In the genomic region with DNA sequence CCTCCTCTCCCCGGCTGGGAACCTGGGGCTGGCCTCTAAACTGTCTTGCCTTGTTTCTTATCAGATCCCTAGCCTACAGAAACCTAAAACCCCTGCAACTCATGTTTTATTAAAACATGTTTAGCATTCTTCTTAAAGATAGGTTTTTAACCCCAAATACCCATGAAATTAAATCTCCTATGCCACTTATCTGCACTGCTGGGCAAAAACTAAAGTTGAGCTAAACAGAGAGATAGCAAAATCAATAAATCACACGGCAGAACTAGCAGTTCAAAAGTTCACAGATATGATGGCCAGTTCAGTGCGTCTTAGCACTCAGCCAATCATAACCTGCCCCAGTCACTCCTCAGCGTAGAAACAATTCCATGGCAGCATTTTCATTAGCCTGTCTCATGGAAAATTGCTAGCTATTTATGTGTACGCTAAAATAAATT, we compare ENCODE assay signal across 9 mouse cellular contexts.
DNase-seq lines count a peak whose midpoint lies in the region; ATAC-seq lines count a peak whose summit lies in the region.
"Had no signal": no experiment of that assay in that cellular context is flagged by ENCODE, and none has a peak within 500 bp of the region (broad histone marks: within the 10 kb centered on the region; RNA-seq: fewer than 3 reads in every experiment).

No protein-coding gene starts in this region.

- H3K36me3 ChIP-seq in hindbrain, embryonic 10.5 days = no peaks in the 10 kb centered on the region
- H3K36me3 ChIP-seq in hindbrain, embryonic 16.5 days (ENCODE audit: control insufficient read depth, insufficient read depth, low read length) = no peaks in the 10 kb centered on the region
- no peaks in the 10 kb centered on the region for H3K36me3 ChIP-seq in forebrain, embryonic 14.5 days (ENCODE audit: control insufficient read depth, insufficient read depth, low read length)
- H3K36me3 ChIP-seq in macrophage (ENCODE audit: inconsistent target) = no peaks in the 10 kb centered on the region

- WGBS in hindbrain, embryonic 10.5 days = 34% methylated on average over 5 of the region's 5 CpGs
- 24% methylated on average over 5 of the region's 5 CpGs for WGBS in hindbrain, embryonic 16.5 days
- WGBS in forebrain, embryonic 14.5 days = 32% methylated on average over 5 of the region's 5 CpGs
- 71% methylated on average over 5 of the region's 5 CpGs for WGBS in macrophage (ENCODE audit: missing documents)

- H3K4me2 ChIP-seq in hindbrain, embryonic 16.5 days (ENCODE audit: low read length) = no peak overlapping the region
- peak overlapping the region; percentile 47; the same call in 1 of the 2 replicates for H3K4me2 ChIP-seq in forebrain, embryonic 14.5 days (ENCODE audit: low read length)

- no peak for DNase-seq in hindbrain, embryonic 10.5 days (ENCODE audit: low spot score)
- peak; percentile 65 for DNase-seq in embryo, embryonic 10.5 days (ENCODE audit: low spot score)
- DNase-seq in forebrain, embryonic 14.5 days (ENCODE audit: low spot score) = no peak
- no peak for DNase-seq in right cerebral cortex, postnatal 36 days (ENCODE audit: low spot score in 2 of 2)
- no peak for DNase-seq in adrenal gland, adult 8-10 months
- DNase-seq: heart, postnatal 14 days had no signal

- no peak for ATAC-seq in hindbrain, embryonic 16.5 days
- ATAC-seq in forebrain, embryonic 14.5 days = no peak
- ATAC-seq in monocyte, adult 5-6 weeks (replicated peaks; ENCODE audit: insufficient number of reproducible peaks, low FRiP score, low TSS enrichment, poor library complexity, severe bottlenecking) = no peak

- H3K9me3 ChIP-seq in hindbrain, embryonic 10.5 days = no peaks in the 10 kb centered on the region
- H3K9me3 ChIP-seq in hindbrain, embryonic 16.5 days (ENCODE audit: control insufficient read depth, low read length) = no peaks in the 10 kb centered on the region
- H3K9me3 ChIP-seq in forebrain, embryonic 14.5 days (replicated peaks; ENCODE audit: control insufficient read depth, low read length) = no peaks in the 10 kb centered on the region

- peaks cover 4% of the 10 kb centered on the region; the same call in 1 of the 2 replicates for H3K79me2 ChIP-seq in macrophage (ENCODE audit: inconsistent target)

- H3K9ac ChIP-seq in hindbrain, embryonic 16.5 days (ENCODE audit: low read depth, low read length) = no peak overlapping the region
- H3K9ac ChIP-seq in forebrain, embryonic 14.5 days (ENCODE audit: low read length) = no peak overlapping the region

- H3K4me1 ChIP-seq in hindbrain, embryonic 10.5 days (replicated peaks) = peaks cover 69% of the 10 kb centered on the region
- H3K4me1 ChIP-seq in hindbrain, embryonic 16.5 days (ENCODE audit: control insufficient read depth, insufficient read depth, low read depth, low read length) = peaks cover 14% of the 10 kb centered on the region
- H3K4me1 ChIP-seq in forebrain, embryonic 14.5 days (ENCODE audit: control insufficient read depth, insufficient read depth, low read length) = peaks cover 41% of the 10 kb centered on the region

- H3K27me3 ChIP-seq in hindbrain, embryonic 10.5 days (ENCODE audit: insufficient read depth, poor library complexity, severe bottlenecking) = no peaks in the 10 kb centered on the region
- H3K27me3 ChIP-seq in hindbrain, embryonic 16.5 days (replicated peaks; ENCODE audit: control insufficient read depth, insufficient read depth, low read length) = peaks cover 2% of the 10 kb centered on the region; the same call in 1 of the 2 replicates
- no peaks in the 10 kb centered on the region; the same call in 1 of the 2 replicates for H3K27me3 ChIP-seq in forebrain, embryonic 14.5 days (replicated peaks; ENCODE audit: control insufficient read depth, insufficient read depth, low read length)

- peak overlapping the region; percentile 74; the same call in 1 of the 2 replicates for H3K27ac ChIP-seq in hindbrain, embryonic 10.5 days
- H3K27ac ChIP-seq in hindbrain, embryonic 16.5 days (ENCODE audit: low read depth, low read length) = no peak overlapping the region
- no peak overlapping the region for H3K27ac ChIP-seq in forebrain, embryonic 14.5 days (ENCODE audit: low read depth, low read length)
- H3K27ac ChIP-seq in macrophage = peak overlapping the region; percentile 88

- H3K4me3 ChIP-seq in hindbrain, embryonic 10.5 days = no peak overlapping the region
- H3K4me3 ChIP-seq in hindbrain, embryonic 16.5 days (ENCODE audit: low read length) = no peak overlapping the region
- H3K4me3 ChIP-seq in forebrain, embryonic 14.5 days (ENCODE audit: low read depth, low read length) = no peak overlapping the region
- no peak overlapping the region for H3K4me3 ChIP-seq in macrophage (ENCODE audit: inconsistent target)

Comparison
In these comparisons a context has a peak if more than half of its experiments do, and no peak if none do; other contexts are left out.
1. H3K27ac ChIP-seq: peak in hindbrain, embryonic 10.5 days (single experiment) and macrophage (single experiment); none in hindbrain, embryonic 16.5 days (single experiment) and forebrain, embryonic 14.5 days (single experiment).